Mouse (Mus musculus): ENCODE results near the gene Ppib. TPM values are rescaled to one million over a fixed set of nuclear protein-coding genes. Genes with fewer than 3 reads are reported as not detected.

The Ppib gene
- total RNA-seq, 2 experiments from 2014 or later, result 219 to 260 TPM

Other genes with a start within 250 kb of the Ppib start
- 6.8 and 9.2 TPM in 2 replicates for gene Zfp609, start 232.7 kb upstream of the Ppib start, total RNA-seq (2015; ENCODE audit: low replicate concordance)
- gene Zfp609, start 232.7 kb upstream of the Ppib start, total RNA-seq (2017; ENCODE audit: low replicate concordance), result 2.4 and 2.8 TPM in 2 replicates
- 85.4 and 127 TPM in 2 replicates for gene Pclaf, start 170.0 kb upstream of the Ppib start, total RNA-seq (2015; ENCODE audit: low replicate concordance)
- 132 and 204 TPM in 2 replicates for gene Pclaf, start 170.0 kb upstream of the Ppib start, total RNA-seq (2017; ENCODE audit: low replicate concordance)
- 9.2 and 10.8 TPM in 2 replicates for gene Trip4, start 151.4 kb upstream of the Ppib start, total RNA-seq (2015; ENCODE audit: low replicate concordance)
- gene Trip4, start 151.4 kb upstream of the Ppib start, total RNA-seq (2017; ENCODE audit: low replicate concordance), result 10.1 and 13.3 TPM in 2 replicates
- 11.7 and 25.9 TPM in 2 replicates for gene Csnk1g1, start 151.3 kb upstream of the Ppib start, total RNA-seq (2015; ENCODE audit: low replicate concordance)
- 15.9 and 29.7 TPM in 2 replicates for gene Csnk1g1, start 151.3 kb upstream of the Ppib start, total RNA-seq (2017; ENCODE audit: low replicate concordance)
- 179 and 188 TPM in 2 replicates for gene Snx22, start 9.5 kb downstream of the Ppib start, total RNA-seq (2015; ENCODE audit: low replicate concordance)
- 123 and 145 TPM in 2 replicates for gene Snx22, start 9.5 kb downstream of the Ppib start, total RNA-seq (2017; ENCODE audit: low replicate concordance)
- gene Snx1, start 66.4 kb downstream of the Ppib start, total RNA-seq (2015; ENCODE audit: low replicate concordance), result 67.1 and 84.0 TPM in 2 replicates
- 81.5 and 97.5 TPM in 2 replicates for gene Snx1, start 66.4 kb downstream of the Ppib start, total RNA-seq (2017; ENCODE audit: low replicate concordance)
- 84.3 and 120 TPM in 2 replicates for gene Ciao2a, start 66.4 kb downstream of the Ppib start, total RNA-seq (2015; ENCODE audit: low replicate concordance)
- 36.8 and 53.8 TPM in 2 replicates for gene Ciao2a, start 66.4 kb downstream of the Ppib start, total RNA-seq (2017; ENCODE audit: low replicate concordance)
- gene Dapk2, start 98.0 kb downstream of the Ppib start, total RNA-seq (2015; ENCODE audit: low replicate concordance), result 19.8 and 31.0 TPM in 2 replicates
- gene Dapk2, start 98.0 kb downstream of the Ppib start, total RNA-seq (2017; ENCODE audit: low replicate concordance), result 25.5 and 51.6 TPM in 2 replicates

All from erythroid progenitor cell, adult 5-6 weeks (primary cell).